Mouse (Mus musculus) 416B (cell line): ENCODE measurements around the gene Clca4b.
"Not testable (repeated sequence)": the region's sequence is repeated elsewhere in the genome, so short reads cannot be mapped to it uniquely, and the experiment has no call there.

Experiments
- DNase-seq: peaks from one replicate; pipeline ENCODE4 v3.0.0; 2011; ENCODE audit warnings: low read depth

Clca4b gene

DNA sequence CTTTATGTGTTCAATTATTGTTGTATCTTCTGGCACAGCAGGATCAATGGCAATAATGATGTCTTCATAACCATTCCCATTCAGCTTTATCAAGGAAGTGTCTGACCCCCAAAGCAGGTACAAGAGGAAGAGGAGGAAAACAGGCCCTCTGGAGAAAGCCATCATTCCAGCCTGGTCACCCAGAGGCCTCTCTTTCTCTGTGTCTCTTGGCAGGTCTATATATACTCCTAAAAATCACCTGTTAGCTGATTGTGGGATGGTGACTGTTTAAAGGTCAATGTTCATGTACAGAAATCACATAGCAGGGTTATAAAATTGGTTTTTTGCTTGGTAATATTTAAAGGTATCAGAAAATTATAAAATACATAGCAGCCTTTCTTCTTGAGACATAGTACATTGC lies at the start of gene Clca4b:
Clca4b (minus strand) TSS at position 195 of the 400 bp plus-strand sequence.
- DNase-seq = no peak

DNA sequence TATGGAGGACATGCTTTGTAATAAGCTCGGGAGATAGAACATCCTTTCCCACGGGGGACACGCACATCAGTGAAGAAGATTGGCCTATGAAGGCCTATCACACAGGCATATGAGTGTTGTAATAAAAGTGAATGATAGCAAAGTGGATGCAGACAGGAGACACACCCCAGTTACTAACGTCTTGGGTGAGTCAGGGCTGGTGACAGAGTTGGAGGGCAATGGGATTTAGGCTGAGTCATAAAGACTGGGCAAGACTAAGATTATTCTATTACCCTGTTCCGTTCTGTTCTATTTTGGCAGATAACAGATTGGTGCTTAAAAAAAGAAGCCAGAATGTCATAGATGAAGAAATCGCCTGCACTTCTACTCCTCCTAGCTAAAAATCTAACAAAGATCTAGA lies 48.2 kb upstream of the Clca4b start:
- DNase-seq = no peak

DNA sequence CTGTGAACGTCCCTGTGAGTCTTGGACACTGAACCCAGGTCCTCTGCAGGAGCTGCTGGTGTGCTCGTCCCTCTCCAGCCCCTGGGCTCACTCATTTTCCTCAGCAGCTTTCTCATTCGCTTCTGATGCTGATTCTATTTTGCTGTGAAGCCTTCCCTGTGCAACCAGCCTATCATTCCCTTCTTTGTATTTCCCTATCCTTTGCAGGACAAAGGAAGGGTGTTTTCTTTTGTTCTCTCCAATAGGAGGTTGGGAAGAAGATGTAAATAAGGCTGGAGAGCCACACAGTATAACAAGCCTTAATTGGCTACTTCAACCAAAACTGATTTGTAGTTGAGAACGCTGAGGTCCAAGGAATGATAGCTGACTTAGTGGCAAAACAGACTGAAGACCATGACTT lies 45.3 kb upstream of the Clca4b start:
- DNase-seq = no peak

DNA sequence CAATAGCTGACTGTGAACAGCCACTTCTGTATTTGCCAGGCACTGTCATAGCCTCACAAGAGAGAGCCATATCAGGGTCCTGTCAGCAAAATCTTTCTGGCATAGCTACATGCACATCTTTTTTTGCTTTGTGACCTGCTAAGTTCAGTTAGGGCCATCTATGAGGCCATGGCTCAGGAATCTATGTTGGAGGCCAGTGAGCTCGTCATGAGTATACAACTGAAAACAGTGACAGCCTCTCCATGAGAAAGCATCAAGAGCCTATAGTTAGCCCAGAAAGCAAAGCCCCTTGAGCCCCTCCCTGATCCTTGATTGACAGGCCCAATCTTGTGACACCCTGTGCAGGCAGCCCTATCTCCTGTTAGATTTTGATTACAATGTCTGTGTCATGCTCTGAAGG lies 43.8 kb upstream of the Clca4b start:
- DNase-seq = no peak

DNA sequence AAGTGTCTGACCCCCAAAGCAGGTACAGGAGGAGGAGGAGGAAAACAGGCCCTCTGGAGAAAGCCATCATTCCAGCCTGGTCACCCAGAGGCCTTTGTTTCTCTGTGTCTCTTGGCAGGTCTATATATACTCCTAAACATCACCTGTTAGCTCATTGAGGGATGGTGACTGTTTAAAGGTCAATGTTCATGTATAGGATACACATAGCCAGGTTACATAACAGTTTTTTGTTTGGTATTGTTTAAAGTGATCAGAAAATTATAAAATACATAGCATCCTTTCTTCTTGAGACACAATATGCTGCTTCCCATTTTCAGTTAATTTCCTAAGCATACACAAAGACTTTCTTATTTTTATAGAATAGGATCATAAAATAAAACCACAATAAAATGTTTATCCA lies 42.6 kb upstream of the Clca4b start, which contains the start of gene Clca4a:
Clca4a (minus strand) TSS at position 101 of the 400 bp plus-strand sequence.
- DNase-seq = no peak

DNA sequence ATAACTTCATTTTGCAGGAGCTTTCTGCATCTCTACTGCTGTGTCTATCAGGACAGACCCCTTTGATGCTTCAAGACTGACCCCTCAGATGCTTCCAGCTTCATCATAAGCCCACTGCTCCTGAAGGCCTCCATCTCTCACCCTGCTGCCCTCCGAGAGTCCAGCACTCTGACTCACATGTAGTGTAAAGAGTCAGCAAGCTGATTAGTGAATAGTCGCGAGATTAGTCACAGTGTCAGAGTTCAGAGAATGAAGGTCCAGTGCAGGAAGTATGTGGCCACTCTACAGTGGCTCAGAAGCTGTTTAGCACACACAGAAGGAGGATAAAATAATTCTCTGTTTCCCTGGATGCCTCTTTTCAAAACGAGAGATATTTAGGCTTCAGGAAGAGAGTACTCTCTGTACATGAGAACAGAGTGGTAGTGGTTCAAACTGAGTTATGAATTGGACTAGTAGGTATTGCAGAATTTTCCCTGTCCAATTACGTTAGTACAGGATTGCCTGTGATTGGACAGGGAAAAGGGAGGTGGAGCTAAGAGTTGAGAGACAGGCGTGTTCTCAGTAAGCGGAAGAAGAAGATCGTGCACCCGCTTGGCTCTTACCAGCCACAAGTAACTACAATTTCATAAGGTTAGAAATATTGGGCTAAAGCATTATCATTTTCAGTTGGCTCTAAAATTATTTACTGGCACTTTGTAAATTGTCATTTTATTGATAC lies 39.4 kb upstream of the Clca4b start:
- no peak for DNase-seq

DNA sequence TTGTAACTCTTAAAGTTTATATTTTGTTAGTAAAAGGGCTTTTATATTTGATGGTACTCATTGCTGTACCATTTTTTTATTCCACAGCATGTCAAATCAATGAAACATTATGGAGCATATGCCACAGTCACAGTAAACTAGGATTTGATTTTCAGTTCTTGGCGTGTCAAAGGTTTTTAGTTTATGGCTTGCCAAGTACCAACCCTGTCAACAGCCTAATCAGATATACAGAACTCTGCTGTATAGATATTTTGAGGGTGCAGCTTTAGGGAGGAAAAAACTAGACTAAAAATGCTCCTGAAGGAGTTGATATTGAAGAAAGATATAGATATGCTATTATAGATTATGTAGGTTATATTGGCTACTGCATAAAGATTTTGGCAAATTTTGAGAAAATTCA lies 37.4 kb upstream of the Clca4b start:
- DNase-seq = no peak

DNA sequence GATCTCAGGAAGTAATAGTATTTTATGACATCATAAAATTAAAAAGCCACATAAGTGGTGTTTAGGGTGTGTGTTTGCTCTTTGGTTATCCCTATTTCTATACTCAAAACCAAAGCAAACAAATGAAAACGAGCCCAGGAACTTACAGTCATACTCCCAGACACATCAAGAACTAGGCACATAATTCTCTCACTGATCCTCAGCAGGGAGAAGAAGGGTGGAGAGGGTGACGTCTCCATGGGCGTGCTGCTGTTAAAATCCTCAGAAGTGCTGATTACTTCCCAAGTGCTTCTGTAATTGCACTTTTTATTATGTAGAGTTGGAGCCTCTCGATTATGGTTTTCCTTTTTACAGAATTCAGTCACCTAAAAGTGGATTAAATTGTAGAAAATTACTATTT lies 33.7 kb upstream of the Clca4b start:
- DNase-seq = no peak

DNA sequence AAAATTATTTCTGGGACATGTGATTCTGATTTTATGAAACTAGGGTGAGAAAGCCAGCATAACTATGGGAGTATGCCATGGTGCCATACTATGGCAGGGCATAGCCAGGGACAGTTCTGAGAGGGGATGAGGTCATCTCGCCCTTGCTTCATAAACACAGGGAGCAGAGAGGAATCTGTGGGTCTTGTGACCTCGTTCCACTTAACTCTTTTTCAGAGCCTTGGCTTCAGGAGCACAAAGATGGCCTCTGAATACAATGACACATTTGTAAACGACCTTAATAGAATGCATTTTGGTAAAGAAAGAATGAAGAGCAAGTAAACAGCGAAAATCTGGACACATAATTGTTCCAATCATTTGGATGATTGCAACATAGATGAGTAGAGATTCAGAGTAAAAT lies 18.5 kb upstream of the Clca4b start:
- DNase-seq = no peak

DNA sequence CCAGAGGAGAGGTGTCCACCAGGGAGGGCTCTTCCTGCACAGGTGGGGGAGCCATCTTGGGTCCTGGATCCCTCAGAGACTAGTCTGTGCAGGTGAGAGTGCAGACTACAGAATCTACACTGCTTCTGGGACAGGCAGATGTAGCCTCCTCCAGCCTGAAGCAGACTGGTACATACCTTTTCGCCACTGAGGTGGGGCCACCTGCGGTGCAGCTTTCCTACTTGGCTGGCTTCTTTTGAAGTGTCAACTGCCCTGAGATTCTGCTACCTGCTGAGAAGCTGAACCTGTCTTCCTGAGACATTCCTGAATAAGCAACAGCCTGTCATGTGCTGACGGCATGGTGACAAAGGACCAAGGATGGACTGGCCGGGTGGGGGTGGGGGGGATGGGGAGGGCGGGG lies 15.0 kb upstream of the Clca4b start:
- DNase-seq = not testable (repeated sequence)

DNA sequence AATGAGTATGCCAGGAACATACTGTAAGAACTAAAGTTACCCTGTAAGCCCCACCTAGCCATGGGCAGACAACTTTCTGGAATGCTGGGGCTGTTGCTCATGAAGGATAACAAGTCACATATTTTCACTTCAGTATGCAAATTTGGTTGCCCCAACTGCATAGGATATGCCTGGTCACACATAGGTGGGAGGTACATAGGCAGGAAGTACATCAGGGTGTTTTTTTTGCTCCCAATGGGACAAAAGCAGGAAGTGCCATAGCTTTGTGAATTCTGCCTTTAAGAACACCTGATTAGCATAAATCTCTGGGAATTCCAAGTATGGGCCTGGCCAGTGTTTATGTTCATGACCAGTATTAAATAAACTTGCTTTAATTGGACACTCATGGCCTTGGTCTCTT lies 1.3 kb upstream of the Clca4b start:
- DNase-seq = not testable (repeated sequence)

DNA sequence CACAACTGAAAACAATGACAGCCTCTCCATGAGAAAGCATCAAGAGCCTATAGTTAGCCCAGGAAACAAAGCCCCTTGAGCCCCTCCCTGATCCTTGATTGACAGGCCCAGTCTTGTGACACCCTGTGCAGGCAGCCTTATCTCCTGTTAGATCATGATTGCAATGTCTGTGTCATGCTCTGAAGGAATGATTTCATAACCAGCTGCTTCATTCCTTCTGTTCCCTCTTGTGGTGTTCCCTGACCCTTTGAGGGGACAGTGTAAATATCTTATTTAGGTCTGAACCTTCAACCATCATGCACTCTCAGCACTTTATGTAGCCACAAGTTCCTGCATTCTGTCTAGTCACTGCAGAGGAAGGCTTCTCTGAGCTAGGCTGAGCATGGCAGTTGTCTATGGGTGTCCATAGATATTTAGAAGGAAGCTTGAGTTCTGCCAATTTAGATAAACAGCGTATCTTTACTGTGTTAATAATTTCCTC lies 722 bp upstream of the Clca4b start:
- peak; percentile 40 for DNase-seq

DNA sequence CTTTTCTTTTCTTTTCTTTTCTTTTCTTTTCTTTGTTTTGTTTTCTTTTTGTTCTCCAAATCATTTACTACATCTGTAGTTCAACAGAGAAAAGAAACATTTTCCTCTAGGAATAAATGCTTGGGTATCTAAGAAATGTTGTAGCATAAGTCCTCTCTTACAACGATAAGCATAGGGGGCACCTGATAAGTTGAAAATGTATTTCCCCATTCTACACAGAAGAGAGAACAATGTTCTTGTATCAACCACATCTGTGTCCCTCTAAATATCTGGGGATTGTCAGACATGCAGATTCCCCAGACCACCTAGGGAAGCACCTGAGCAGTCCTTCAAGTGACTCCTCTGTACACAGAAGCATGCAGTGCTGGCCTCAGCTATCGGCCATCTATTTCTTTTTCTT lies 18.3 kb downstream of the Clca4b start:
- no peak for DNase-seq

DNA sequence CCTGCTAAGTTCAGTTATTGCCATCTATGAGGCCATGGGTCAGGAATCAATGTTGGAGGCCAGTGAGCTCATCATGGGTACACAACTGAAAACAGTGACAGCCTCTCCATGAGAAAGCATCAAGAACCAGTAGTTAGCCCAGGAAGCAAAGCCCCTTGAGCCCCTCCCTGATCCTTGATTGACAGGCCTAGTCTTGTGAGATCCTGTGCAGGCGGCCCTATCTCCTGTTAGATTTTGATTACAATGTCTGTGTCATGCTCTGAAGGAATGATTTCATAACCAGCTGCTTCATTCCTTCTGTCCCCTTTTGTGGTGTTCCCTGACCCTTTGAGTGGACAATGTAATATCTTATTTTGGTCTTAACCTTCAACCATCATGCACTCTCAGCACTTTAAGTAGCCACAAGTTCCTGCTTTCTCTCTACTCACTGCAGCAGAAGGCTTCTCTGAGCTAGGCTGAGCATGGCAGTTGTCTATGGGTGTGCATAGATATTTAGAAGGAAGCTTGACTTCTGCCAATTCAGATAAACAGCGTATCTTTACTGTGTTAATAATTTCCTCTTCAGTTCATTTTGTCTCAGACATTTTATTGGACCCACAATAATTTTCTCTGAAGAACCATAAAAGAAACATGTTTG lies 35.2 kb downstream of the Clca4b start:
- no peak for DNase-seq

DNA sequence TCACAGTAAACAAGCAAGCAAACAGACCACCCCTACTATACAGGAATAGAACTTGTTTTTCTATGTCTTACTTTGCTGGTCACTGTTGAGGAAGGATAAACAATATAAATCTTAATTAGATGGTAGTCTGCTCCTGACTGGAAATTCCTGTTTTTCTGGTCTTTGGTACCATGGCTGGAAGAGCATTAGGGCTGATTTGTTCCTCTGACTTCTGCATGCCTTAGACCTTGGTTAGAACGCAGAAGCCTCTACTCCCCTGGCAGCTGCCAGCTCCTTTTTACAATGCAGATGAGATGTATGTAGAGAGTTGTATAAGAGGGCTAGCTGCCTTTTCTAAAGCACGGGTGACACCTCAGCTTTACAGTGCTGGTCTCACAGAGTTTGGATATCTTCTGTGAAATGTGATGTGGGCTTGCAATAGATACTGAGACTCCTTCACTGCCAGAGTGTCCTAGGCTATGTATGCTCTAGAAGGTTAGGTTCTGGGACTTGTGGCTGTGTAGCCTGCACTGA lies 42.0 kb downstream of the Clca4b start:
- DNase-seq = no peak

DNA sequence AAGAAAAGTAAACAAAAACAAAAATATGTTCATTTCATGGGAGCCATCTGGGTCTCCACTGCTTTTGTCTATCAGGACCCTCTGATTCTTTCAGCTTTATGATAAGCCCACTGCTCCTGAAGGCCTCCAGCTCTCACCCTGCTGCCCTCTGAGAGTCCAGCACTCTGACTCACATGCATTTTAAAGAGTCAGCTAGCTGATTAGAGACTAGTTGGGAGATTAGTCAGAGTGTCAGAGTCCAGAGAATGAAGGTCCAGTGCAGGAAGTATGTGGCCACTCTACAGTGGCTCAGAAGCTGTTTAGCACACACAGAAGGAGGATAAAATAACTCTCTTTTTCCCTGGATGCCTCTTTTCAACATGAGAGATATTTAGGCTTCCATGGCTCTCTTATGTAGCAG lies 45.4 kb downstream of the Clca4b start:
- DNase-seq = no peak

DNA sequence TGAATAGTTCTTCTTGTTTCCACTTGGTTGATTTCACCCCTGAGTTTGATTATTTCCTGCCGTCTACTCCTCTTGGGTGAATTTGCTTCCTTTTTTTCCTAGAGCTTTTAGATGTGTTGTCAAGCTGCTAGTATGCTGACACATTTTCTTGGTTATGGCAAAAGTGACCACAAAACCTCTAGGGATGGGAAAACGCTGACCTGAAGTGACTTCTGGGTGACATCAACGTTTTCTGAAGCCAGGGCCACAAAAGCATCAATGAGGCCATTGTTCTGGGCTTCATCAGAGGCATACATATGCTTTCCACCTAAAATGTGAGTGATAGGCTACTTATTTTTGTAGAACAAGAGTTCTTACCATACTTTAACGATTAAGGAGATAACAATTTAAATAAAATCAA lies 60.3 kb downstream of the Clca4b start:
- DNase-seq = not testable (repeated sequence)
